Mouse (Mus musculus) lung, postnatal 0 days (tissue): Measurements from ENCODE around the gene Mterf1b. TPM values are rescaled to one million over a fixed set of nuclear protein-coding genes. Genes with fewer than 3 reads are reported as not detected.

ENCODE experiments used
- ATAC-seq: fragments of 200-750 bp; cut with Nextera tagmentation; 2 replicates; pipeline ENCODE4 v1.8.0; 2017; ENCODE audit warnings: moderate library complexity
- DNase-seq: peaks from one replicate; pipeline ENCODE4 v3.0.0-alpha.2; 2016; ENCODE audit warnings: low spot score
- H3K27ac ChIP-seq: fragments of 300-500 bp; sonication (generic); 2 replicates; pipeline ENCODE4 v1.5.1; 2014; ENCODE audit warnings: antibody characterized with exemption, mild to moderate bottlenecking, low read length, mixed read lengths
- H3K27me3 ChIP-seq: fragments of 300-500 bp; sonication (generic); replicated peaks from 2 replicates; pipeline ENCODE4 v1.6.1; 2014; ENCODE audit warnings: low read length, mixed read lengths; ENCODE audit not compliant: insufficient read depth
- H3K36me3 ChIP-seq: fragments of 300-500 bp; sonication (generic); 2 replicates; pipeline ENCODE4 v1.6.1; 2014; ENCODE audit warnings: low read length, mixed read lengths; ENCODE audit not compliant: insufficient read depth
- H3K4me1 ChIP-seq: fragments of 300-500 bp; sonication (generic); 2 replicates; pipeline ENCODE4 v1.6.1; 2014; ENCODE audit warnings: antibody characterized with exemption, low read depth, low read length, mixed read lengths; ENCODE audit not compliant: insufficient read depth
- H3K4me2 ChIP-seq: fragments of 300-500 bp; sonication (generic); replicated peaks from 2 replicates; pipeline ENCODE4 v1.6.1; 2014; ENCODE audit warnings: low read depth, mild to moderate bottlenecking, low read length, moderate library complexity, mixed read lengths
- H3K4me3 ChIP-seq: fragments of 300-500 bp; sonication (generic); 2 replicates; pipeline ENCODE4 v1.5.1; 2014; ENCODE audit warnings: low read depth, low read length
- H3K9ac ChIP-seq: fragments of 300-500 bp; sonication (generic); replicated peaks from 2 replicates; pipeline ENCODE4 v1.6.1; 2014; ENCODE audit warnings: low read depth, mild to moderate bottlenecking
- H3K9me3 ChIP-seq: fragments of 300-500 bp; sonication (generic); 2 replicates; pipeline ENCODE4 v1.6.1; 2016; ENCODE audit warnings: low read length, mixed read lengths
- CTCF ChIP-seq: IDR thresholded peaks from 2 replicates; pipeline ENCODE4 v1.5.1; 2016; ENCODE audit warnings: antibody characterized with exemption, mild to moderate bottlenecking
- EP300 ChIP-seq: IDR thresholded peaks from 2 replicates; pipeline ENCODE4 v1.6.1; 2016; ENCODE audit warnings: antibody characterized with exemption, mild to moderate bottlenecking, control low read depth
- WGBS: fragments of 180-500 bp; shearing (Covaris S2); extraction: QIAGEN DNeasy Blood & Tissue Kit; methylation state at CpG from one replicate; pipeline ENCODE4 v1.1.7; 2014; 5-methylcytosine and 5-hydroxymethylcytosine counted together
- polyA plus RNA-seq: library from polyadenylated mRNA; unstranded; fragments of >200 nt; fragmentation: Nextera tagmentation; extraction: Ambion mirVana; gene quantifications from 2 replicates; pipeline ENCODE4 v1.2.1, GENCODE M21; 2015

Mterf1b gene
- polyA plus RNA-seq, 1 experiment from 2014 or later: 1.9 TPM

DNA sequence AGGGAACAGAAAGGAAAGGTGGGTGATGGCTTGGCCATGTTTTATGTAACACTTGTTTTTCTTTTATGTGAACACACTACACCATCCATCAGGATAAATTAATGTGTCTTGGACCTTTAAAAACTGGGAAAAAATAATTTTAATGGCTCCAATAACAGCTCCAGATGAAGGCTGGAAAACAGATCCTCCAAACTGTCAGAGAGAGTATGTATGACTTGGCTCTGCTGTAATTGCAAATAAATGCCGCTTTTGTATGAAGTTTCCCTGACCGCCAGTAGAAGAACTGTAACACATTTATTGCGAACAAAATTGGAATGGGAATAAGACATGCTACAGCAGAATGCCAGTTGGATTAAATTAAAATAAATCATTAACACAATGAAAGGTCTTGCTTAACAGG is 29.1 kb downstream of the Mterf1b start:
- Histone ChIP-seq H3K4me1 (no peaks in the 10 kb centered on the region), H3K27ac (no peak overlapping the region), H3K9me3 (no peaks in the 10 kb centered on the region), H3K27me3 (no peaks in the 10 kb centered on the region), H3K4me2 (no peak overlapping the region), H3K36me3 (no peaks in the 10 kb centered on the region), H3K4me3 (no peak overlapping the region), H3K9ac (no peak overlapping the region)
- DNase-seq (no peak), ATAC-seq (no peak)
- 61% methylated on average over 3 of the region's 3 CpGs for WGBS
- TF ChIP-seq EP300 (no peak), CTCF (no peak)

DNA sequence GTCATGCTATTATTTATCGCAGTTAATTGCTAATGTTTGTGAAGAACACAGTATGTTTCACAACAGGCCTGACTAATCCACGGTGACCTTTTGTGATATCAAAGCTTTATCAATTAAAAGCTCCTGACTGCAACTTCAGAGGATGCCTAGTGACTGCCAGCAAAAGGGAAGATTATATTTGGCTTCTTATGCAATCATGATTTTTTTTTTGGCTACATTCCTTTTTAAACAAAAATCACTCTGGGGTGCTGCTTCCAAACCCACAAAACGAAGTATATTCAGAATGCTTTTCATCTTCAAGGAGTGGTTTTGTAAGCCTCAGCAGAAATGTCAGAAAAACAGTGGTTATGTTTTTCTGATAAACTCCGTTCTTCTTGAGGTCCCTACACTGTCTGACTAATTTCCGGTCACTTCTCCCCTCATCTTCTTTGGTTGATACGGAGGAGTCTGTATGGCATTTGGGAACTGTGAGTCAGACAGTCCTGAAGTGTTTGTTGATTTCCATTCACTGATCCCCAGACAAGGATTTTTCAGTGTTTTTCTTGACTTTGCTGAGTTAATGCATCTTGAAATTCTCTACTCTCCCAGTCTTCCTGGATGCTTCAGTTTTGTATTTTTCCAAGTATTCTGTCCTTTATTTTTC is 29.9 kb downstream of the Mterf1b start:
- peak; percentile 32; the same call in 1 of the 2 replicates for ATAC-seq
- H3K4me1 ChIP-seq: no peaks in the 10 kb centered on the region
- H3K36me3 ChIP-seq: no peaks in the 10 kb centered on the region
- H3K27me3 ChIP-seq: no peaks in the 10 kb centered on the region
- H3K9ac ChIP-seq: no peak overlapping the region
- WGBS: 47% methylated on average over 6 of the region's 6 CpGs
- peak; percentile 42 for DNase-seq
- no peaks in the 10 kb centered on the region for H3K9me3 ChIP-seq
- no peak overlapping the region for H3K4me2 ChIP-seq
- no peak for TF ChIP-seq CTCF
- no peak; the same call in 1 of the 2 replicates for TF ChIP-seq EP300
- no peak overlapping the region for H3K4me3 ChIP-seq
- no peak overlapping the region for H3K27ac ChIP-seq

DNA sequence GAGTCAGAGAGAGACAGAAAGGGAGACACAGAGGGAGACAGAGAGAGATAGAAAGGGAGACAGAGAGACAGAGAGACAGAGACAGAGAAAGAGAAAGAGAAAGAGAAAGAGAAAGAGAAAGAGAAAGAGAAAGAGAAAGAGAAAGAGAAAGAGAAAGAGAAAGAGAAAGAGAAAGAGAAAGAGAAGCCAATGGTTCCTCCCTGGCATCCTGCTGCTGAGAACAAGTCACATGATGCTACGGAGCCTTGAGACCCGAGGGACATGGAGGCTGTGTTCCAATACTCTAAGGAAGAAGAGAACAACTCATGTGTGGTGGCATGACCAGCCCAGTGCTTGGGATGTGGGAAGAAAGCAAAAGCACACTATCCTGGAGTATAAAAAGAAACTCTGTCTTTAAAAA is 40.0 kb downstream of the Mterf1b start:
- no peak for TF ChIP-seq CTCF
- TF ChIP-seq EP300: no peak
- no peaks in the 10 kb centered on the region for H3K27me3 ChIP-seq

DNA sequence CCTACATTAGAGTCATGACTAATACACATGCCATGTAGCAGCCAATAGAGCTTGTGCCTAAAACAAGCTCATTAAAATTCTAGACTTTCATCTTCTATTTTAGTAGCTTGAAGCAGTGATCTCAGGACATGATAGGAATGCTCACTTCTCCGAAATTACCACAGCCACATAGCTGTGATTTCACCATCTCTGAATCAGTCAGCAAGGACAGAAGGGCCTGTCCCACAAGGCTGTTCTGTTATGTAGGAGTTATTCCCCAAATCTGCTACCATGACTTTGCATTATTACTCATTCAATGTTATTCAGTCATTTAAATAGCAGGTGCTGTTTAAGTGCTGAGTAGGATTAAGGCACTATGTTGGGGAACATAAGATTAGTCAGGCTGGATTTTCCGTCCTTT is 42.3 kb downstream of the Mterf1b start:
- no peak overlapping the region for H3K9ac ChIP-seq
- no peak overlapping the region for H3K4me3 ChIP-seq
- ATAC-seq: no peak
- H3K36me3 ChIP-seq: no peaks in the 10 kb centered on the region
- WGBS: 82% methylated on average over 2 of the region's 2 CpGs
- no peaks in the 10 kb centered on the region for H3K9me3 ChIP-seq
- H3K27ac ChIP-seq: no peak overlapping the region
- H3K4me2 ChIP-seq: no peak overlapping the region
- no peaks in the 10 kb centered on the region for H3K4me1 ChIP-seq
- H3K27me3 ChIP-seq: no peaks in the 10 kb centered on the region
- no peak for DNase-seq
- TF ChIP-seq CTCF: no peak
- TF ChIP-seq EP300: no peak

More for the DNA sequence above, 40.0 kb downstream of the Mterf1b start:
- H3K4me2 ChIP-seq: no peak overlapping the region
- no peaks in the 10 kb centered on the region for H3K9me3 ChIP-seq
- no peaks in the 10 kb centered on the region for H3K4me1 ChIP-seq
- no peak overlapping the region for H3K9ac ChIP-seq
- H3K36me3 ChIP-seq: no peaks in the 10 kb centered on the region
- DNase-seq: no peak
- no peak overlapping the region for H3K4me3 ChIP-seq
- ATAC-seq: no peak
- no peak overlapping the region for H3K27ac ChIP-seq
- WGBS: 72% methylated on average over 2 of the region's 2 CpGs

DNA sequence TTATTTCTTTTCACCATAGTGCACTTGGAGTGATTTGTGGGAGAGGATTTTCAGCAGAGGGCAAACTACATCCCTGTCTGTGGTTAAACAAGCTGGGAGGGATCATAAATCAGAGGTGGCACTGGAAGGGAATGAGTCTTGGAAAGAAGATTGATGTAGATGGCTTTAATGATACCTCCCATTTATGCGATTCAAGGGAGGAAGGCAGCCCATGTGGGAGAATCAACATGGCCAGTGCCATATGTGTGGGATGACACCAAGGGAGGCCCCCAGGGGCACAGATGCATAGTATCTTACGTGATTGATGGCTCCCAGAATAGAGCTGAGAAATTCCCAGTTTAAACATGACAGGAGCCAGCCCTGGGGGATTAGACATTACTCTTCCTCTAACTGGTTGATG is 48.0 kb downstream of the Mterf1b start:
- TF ChIP-seq EP300 (no peak), CTCF (no peak)

DNA sequence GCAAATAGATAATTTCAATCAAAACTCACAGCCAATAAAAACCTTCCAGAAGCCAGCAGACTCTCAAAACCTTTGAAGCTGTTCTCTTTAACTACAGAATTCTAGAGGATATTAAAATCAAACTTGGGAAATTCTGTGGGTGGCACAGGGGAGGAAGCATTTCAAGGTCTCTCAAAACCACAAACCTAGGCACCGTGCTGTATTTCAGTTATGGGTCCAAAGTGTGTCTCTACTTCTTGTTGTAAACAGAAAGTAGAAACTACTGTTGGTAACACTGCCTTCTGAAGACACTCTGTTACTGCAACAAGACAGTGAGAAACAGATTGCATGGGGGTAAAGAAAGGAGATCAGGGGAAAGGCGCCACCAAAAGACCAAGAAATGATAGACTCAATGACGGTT is 52.8 kb downstream of the Mterf1b start:
- no peak for TF ChIP-seq EP300
- TF ChIP-seq CTCF: no peak
- ATAC-seq (no peak), DNase-seq (no peak)
- Histone ChIP-seq H3K36me3 (no peaks in the 10 kb centered on the region), H3K4me2 (no peak overlapping the region), H3K9me3 (no peaks in the 10 kb centered on the region), H3K4me3 (no peak overlapping the region), H3K27ac (no peak overlapping the region), H3K4me1 (no peaks in the 10 kb centered on the region), H3K27me3 (no peaks in the 10 kb centered on the region), H3K9ac (no peak overlapping the region)
- 71% methylated on average over 3 of the region's 3 CpGs for WGBS

More for the DNA sequence above, 48.0 kb downstream of the Mterf1b start:
- no peak overlapping the region for H3K27ac ChIP-seq
- no peaks in the 10 kb centered on the region for H3K4me1 ChIP-seq
- H3K27me3 ChIP-seq: no peaks in the 10 kb centered on the region
- DNase-seq: no peak
- H3K36me3 ChIP-seq: no peaks in the 10 kb centered on the region
- no peaks in the 10 kb centered on the region for H3K9me3 ChIP-seq
- no peak for ATAC-seq
- H3K4me2 ChIP-seq: no peak overlapping the region
- H3K4me3 ChIP-seq: no peak overlapping the region
- 57% methylated on average over 2 of the region's 2 CpGs for WGBS
- no peak overlapping the region for H3K9ac ChIP-seq

DNA sequence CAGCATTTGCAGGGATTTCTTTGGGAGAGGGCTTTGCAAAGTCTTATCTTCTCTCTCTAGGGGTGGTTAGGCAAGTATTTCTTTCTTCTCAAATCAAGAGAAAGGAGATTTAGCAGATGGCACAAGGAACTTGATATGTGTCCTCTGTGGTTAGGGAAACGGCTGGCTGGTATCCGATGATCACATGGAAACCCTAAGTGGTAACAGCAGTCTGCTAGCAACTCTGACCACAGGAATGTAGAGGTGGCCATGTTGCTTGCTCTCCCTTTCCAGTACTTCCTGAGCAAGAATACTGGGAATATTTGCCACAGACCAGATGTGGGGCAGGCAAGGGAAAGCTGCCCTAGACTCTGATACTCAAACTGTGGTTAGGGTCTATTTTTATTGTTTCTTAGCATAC is 53.9 kb downstream of the Mterf1b start:
- WGBS: 55% methylated on average over 2 of the region's 2 CpGs
- H3K9me3 ChIP-seq: no peaks in the 10 kb centered on the region
- TF ChIP-seq CTCF: no peak
- TF ChIP-seq EP300: no peak

More for the DNA sequence above, 53.9 kb downstream of the Mterf1b start:
- Histone ChIP-seq H3K27ac (no peak overlapping the region), H3K9ac (no peak overlapping the region), H3K4me3 (no peak overlapping the region), H3K36me3 (no peaks in the 10 kb centered on the region), H3K4me2 (no peak overlapping the region), H3K4me1 (no peaks in the 10 kb centered on the region), H3K27me3 (no peaks in the 10 kb centered on the region)
- ATAC-seq (no peak), DNase-seq (no peak)

Other genes with a start within 250 kb of the Mterf1b start
- gene Cyp51, start 87.6 kb upstream of the Mterf1b start, polyA plus RNA-seq: 34.9 and 38.5 TPM in 2 replicates